Mouse (Mus musculus) kidney, embryonic 16.5 days (tissue): Measurements from ENCODE around the gene Ercc6l. TPM values are rescaled to one million over a fixed set of nuclear protein-coding genes. Genes with fewer than 3 reads are reported as not detected.
A peak's percentile ranks its signal among the peaks of the same experiment; 100 is the strongest.

Experiments
- ATAC-seq: fragments of 200-750 bp; cut with Nextera tagmentation; 2 replicates; pipeline ENCODE4 v1.8.0; 2017; ENCODE audit warnings: moderate TSS enrichment; ENCODE audit not compliant: low FRiP score, low TSS enrichment
- H3K27ac ChIP-seq: fragments of 300-500 bp; sonication (generic); 2 replicates; pipeline ENCODE4 v1.5.1; 2014; ENCODE audit warnings: low read length
- H3K27me3 ChIP-seq: fragments of 300-500 bp; sonication (generic); 2 replicates; pipeline ENCODE4 v1.6.1; 2014; ENCODE audit warnings: low read length, control low read depth, mixed read lengths; ENCODE audit not compliant: insufficient read depth
- H3K36me3 ChIP-seq: fragments of 300-500 bp; sonication (generic); 2 replicates; pipeline ENCODE4 v1.6.1; 2014; ENCODE audit warnings: low read length, control low read depth, mixed read lengths; ENCODE audit not compliant: insufficient read depth
- H3K4me1 ChIP-seq: fragments of 300-500 bp; sonication (generic); 2 replicates; pipeline ENCODE4 v1.6.1; 2014; ENCODE audit warnings: low read length, control low read depth, mixed read lengths; ENCODE audit not compliant: insufficient read depth
- H3K4me2 ChIP-seq: fragments of 300-500 bp; sonication (generic); replicated peaks from 2 replicates; pipeline ENCODE4 v1.6.1; 2014; ENCODE audit warnings: low read depth, low read length
- H3K4me3 ChIP-seq: fragments of 300-500 bp; sonication (generic); 2 replicates; pipeline ENCODE4 v1.5.1; 2014; ENCODE audit warnings: mild to moderate bottlenecking, low read length
- H3K9ac ChIP-seq: fragments of 300-500 bp; sonication (generic); replicated peaks from 2 replicates; pipeline ENCODE4 v1.6.1; 2014; ENCODE audit warnings: low read length
- H3K9me3 ChIP-seq: fragments of 300-500 bp; sonication (generic); 2 replicates; pipeline ENCODE4 v1.6.1; 2016; ENCODE audit warnings: low read length, control low read depth
- WGBS: fragments of 180-500 bp; shearing (Covaris S2); extraction: QIAGEN DNeasy Blood & Tissue Kit; methylation state at CpG from one replicate; pipeline ENCODE4 v1.1.7; 2014; 5-methylcytosine and 5-hydroxymethylcytosine counted together
- polyA plus RNA-seq: library from polyadenylated mRNA; unstranded; fragments of >200 nt; fragmentation: Nextera tagmentation; extraction: Ambion mirVana; gene quantifications from 2 replicates; pipeline ENCODE4 v1.2.1, GENCODE M21; 2015

Gene Ercc6l
- 13.5 and 14.1 TPM in 2 replicates for polyA plus RNA-seq

- ATAC-seq = peak; percentile 99
- H3K36me3 ChIP-seq = peaks cover 2% of the 10 kb centered on the region; the same call in 1 of the 2 replicates
- WGBS = 20% methylated on average over 42 of the region's 42 CpGs
Observed at GRCm38 (mm10) chrX:102156618-102157422, at the start of gene Ercc6l. TSS of gene Ercc6l (minus strand) at chrX:102157091.

GRCm38 (mm10) chrX:102190840-102191239 lies 33.9 kb upstream of the Ercc6l start:
- H3K9ac ChIP-seq = no peak overlapping the region
- no peak overlapping the region for H3K4me2 ChIP-seq
- H3K36me3 ChIP-seq = peaks cover 13% of the 10 kb centered on the region; the same call in 1 of the 2 replicates
- H3K4me1 ChIP-seq = peaks cover 3% of the 10 kb centered on the region; the same call in 1 of the 2 replicates
- 85% methylated on average over 1 of the region's 1 CpGs for WGBS
- peaks cover 3% of the 10 kb centered on the region; the same call in 1 of the 2 replicates for H3K27me3 ChIP-seq
- no peak for ATAC-seq
- H3K4me3 ChIP-seq = no peak overlapping the region
- no peaks in the 10 kb centered on the region for H3K9me3 ChIP-seq
- H3K27ac ChIP-seq = no peak overlapping the region

More at GRCm38 (mm10) chrX:102156618-102157422, at the start of gene Ercc6l:
- Histone ChIP-seq H3K27ac (peak within 1 kb of the TSS; percentile 79), H3K27me3 (no peaks in the 10 kb centered on the region), H3K9me3 (no peaks in the 10 kb centered on the region), H3K4me2 (peak within 1 kb of the TSS; percentile 50), H3K4me1 (no peaks in the 10 kb centered on the region), H3K4me3 (peak within 1 kb of the TSS; percentile 62), H3K9ac (peak within 1 kb of the TSS; percentile 73)

GRCm38 (mm10) chrX:102189581-102189980 lies 32.7 kb upstream of the Ercc6l start:
- ATAC-seq = no peak
- Histone ChIP-seq H3K4me2 (peak overlapping the region; percentile 35; the same call in 1 of the 2 replicates), H3K4me3 (peak overlapping the region; percentile 67; the same call in 1 of the 2 replicates), H3K27ac (no peak overlapping the region), H3K9me3 (no peaks in the 10 kb centered on the region), H3K4me1 (peaks cover 3% of the 10 kb centered on the region; the same call in 1 of the 2 replicates), H3K36me3 (peaks cover 18% of the 10 kb centered on the region; the same call in 1 of the 2 replicates), H3K27me3 (peaks cover 3% of the 10 kb centered on the region; the same call in 1 of the 2 replicates), H3K9ac (no peak overlapping the region)
- WGBS = 49% methylated on average over 5 of the region's 5 CpGs

- H3K36me3 ChIP-seq = peaks cover 25% of the 10 kb centered on the region
- 23% methylated on average over 37 of the region's 37 CpGs for WGBS
- peak within 1 kb of the TSS; percentile 67 for H3K4me3 ChIP-seq
- H3K27me3 ChIP-seq = peaks cover 3% of the 10 kb centered on the region; the same call in 1 of the 2 replicates
- H3K4me1 ChIP-seq = peaks cover 3% of the 10 kb centered on the region; the same call in 1 of the 2 replicates
- H3K27ac ChIP-seq = peak within 1 kb of the TSS; percentile 85
- no peaks in the 10 kb centered on the region for H3K9me3 ChIP-seq
- H3K9ac ChIP-seq = peak within 1 kb of the TSS; percentile 87
- H3K4me2 ChIP-seq = peak within 1 kb of the TSS; percentile 72
- peak; percentile 92 for ATAC-seq
Observed at GRCm38 (mm10) chrX:102188712-102189497, 32.0 kb upstream of the Ercc6l start, which contains the start of gene Rps4x. TSS of gene Rps4x (minus strand) at chrX:102189394.

- H3K27me3 ChIP-seq = peaks cover 3% of the 10 kb centered on the region; the same call in 1 of the 2 replicates
- peak overlapping the region; percentile 87 for H3K9ac ChIP-seq
- H3K4me3 ChIP-seq = peak overlapping the region; percentile 67
- WGBS = 36% methylated on average over 11 of the region's 11 CpGs
- no peak for ATAC-seq
- peaks cover 31% of the 10 kb centered on the region for H3K36me3 ChIP-seq
- peak overlapping the region; percentile 72 for H3K4me2 ChIP-seq
- H3K9me3 ChIP-seq = no peaks in the 10 kb centered on the region
- H3K4me1 ChIP-seq = peaks cover 3% of the 10 kb centered on the region; the same call in 1 of the 2 replicates
- no peak overlapping the region for H3K27ac ChIP-seq
Observed at GRCm38 (mm10) chrX:102187023-102187699, 30.3 kb upstream of the Ercc6l start.

- H3K27me3 ChIP-seq = no peaks in the 10 kb centered on the region; the same call in 1 of the 2 replicates
- no peak for ATAC-seq
- no peak overlapping the region for H3K27ac ChIP-seq
- H3K9me3 ChIP-seq = no peaks in the 10 kb centered on the region
- H3K9ac ChIP-seq = no peak overlapping the region
- peaks cover 29% of the 10 kb centered on the region for H3K36me3 ChIP-seq
- H3K4me2 ChIP-seq = no peak overlapping the region
- no peak overlapping the region for H3K4me3 ChIP-seq
- H3K4me1 ChIP-seq = peaks cover 3% of the 10 kb centered on the region; the same call in 1 of the 2 replicates
Observed at GRCm38 (mm10) chrX:102182575-102182974, 25.7 kb upstream of the Ercc6l start.

- 82% methylated on average over 5 of the region's 5 CpGs for WGBS
- H3K4me3 ChIP-seq = no peak overlapping the region
- no peak overlapping the region for H3K9ac ChIP-seq
- ATAC-seq = no peak
- no peaks in the 10 kb centered on the region; the same call in 1 of the 2 replicates for H3K27me3 ChIP-seq
- no peak overlapping the region for H3K27ac ChIP-seq
- no peak overlapping the region for H3K4me2 ChIP-seq
- no peaks in the 10 kb centered on the region for H3K4me1 ChIP-seq
- H3K36me3 ChIP-seq = no peaks in the 10 kb centered on the region
- no peaks in the 10 kb centered on the region for H3K9me3 ChIP-seq
Observed at GRCm38 (mm10) chrX:102175538-102176287, 18.8 kb upstream of the Ercc6l start.

GRCm38 (mm10) chrX:102170900-102171299 lies 14.0 kb upstream of the Ercc6l start:
- H3K36me3 ChIP-seq = no peaks in the 10 kb centered on the region
- ATAC-seq = no peak
- H3K4me2 ChIP-seq = no peak overlapping the region
- H3K4me1 ChIP-seq = no peaks in the 10 kb centered on the region
- H3K9me3 ChIP-seq = no peaks in the 10 kb centered on the region
- no peak overlapping the region for H3K27ac ChIP-seq
- H3K27me3 ChIP-seq = no peaks in the 10 kb centered on the region; the same call in 1 of the 2 replicates
- H3K4me3 ChIP-seq = no peak overlapping the region
- 75% methylated on average over 3 of the region's 3 CpGs for WGBS
- no peak overlapping the region for H3K9ac ChIP-seq
